Mouse (Mus musculus): Measurements from ENCODE around the gene Fars2.
"Not testable (repeated sequence)": the region's sequence is repeated elsewhere in the genome, so short reads cannot be mapped to it uniquely, and the experiment has no call there.

Fars2 gene

DNA sequence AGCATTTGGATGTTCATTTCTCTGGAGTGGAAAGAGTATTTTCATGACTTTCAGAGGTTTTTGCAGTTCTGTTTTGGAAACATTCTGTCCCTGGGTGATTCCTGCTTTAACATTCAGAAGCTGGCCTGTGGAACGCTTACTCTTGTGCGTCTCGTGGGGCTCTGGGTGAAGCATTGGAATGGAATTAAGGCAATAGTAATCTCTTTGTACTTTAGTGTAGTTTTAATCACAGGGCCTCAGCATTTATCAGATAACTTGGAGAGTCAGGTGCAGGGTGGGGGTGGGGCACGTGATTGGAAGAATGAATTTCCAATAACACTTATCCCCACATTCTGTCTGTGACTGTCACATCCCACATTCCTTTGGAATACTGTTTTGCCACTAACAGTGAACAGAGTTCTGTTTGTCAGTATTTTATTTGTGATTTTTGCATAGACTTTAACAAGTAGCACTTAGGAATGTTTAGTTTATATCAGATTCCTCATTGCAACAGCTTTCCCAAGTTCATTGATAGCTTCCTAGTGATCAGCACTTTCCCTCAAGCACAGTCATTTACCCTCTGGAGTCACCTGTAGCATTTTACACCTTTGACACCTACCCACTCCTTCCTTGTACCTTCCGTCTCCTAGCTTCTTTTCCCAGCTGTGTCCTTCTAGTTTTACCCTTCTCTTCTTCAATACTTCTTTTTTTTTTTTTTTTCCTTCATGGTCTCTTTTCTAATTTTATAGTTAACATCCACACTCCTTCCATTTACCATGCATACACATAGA lies 23.2 kb downstream of the Fars2 start:
- DNase-seq (ENCODE audit: low read depth, low spot score), result no peak

DNA sequence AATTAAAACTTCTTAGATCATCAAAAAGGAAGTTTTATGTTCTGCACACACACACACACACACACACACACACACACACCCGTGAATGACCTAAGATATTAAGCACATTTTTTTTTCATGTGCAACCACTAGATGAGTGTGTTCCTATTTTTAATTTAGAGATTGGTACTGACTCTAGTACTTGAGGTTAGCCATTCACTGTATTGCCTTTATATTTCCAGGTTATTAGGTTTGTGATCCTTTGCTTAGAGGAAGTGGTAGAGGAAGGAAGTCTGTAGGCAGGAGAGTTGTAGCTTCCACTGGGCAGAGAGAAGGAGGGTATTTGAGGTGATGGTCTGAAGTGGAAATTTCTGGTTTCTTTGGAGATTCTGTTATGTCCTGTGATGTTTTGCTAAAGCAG lies 28.4 kb downstream of the Fars2 start:
- DNase-seq (ENCODE audit: low read depth, low spot score), result no peak

- DNase-seq (ENCODE audit: low read depth, low spot score), result no peak
Observed at GRCm38 (mm10) chr13:36149175-36149939, 32.1 kb downstream of the Fars2 start.

- no peak for DNase-seq (ENCODE audit: low read depth, low spot score)
Observed at GRCm38 (mm10) chr13:36150272-36150671, 33.1 kb downstream of the Fars2 start.

GRCm38 (mm10) chr13:36152728-36153498 lies 35.7 kb downstream of the Fars2 start:
- no peak for DNase-seq (ENCODE audit: low read depth, low spot score)

- no peak for DNase-seq (ENCODE audit: low read depth, low spot score)
Observed at GRCm38 (mm10) chr13:36156340-36156931, 39.2 kb downstream of the Fars2 start.

GRCm38 (mm10) chr13:36163411-36163810 lies 46.2 kb downstream of the Fars2 start:
- no peak for DNase-seq (ENCODE audit: low read depth, low spot score)

GRCm38 (mm10) chr13:36163898-36164297 lies 46.7 kb downstream of the Fars2 start:
- DNase-seq (ENCODE audit: low read depth, low spot score), result no peak

GRCm38 (mm10) chr13:36172981-36173380 lies 55.8 kb downstream of the Fars2 start:
- DNase-seq (ENCODE audit: low read depth, low spot score), result not testable (repeated sequence)

- no peak for DNase-seq (ENCODE audit: low read depth, low spot score)
Observed at GRCm38 (mm10) chr13:36174101-36174500, 56.9 kb downstream of the Fars2 start.

GRCm38 (mm10) chr13:36174772-36175171 lies 57.6 kb downstream of the Fars2 start:
- no peak for DNase-seq (ENCODE audit: low read depth, low spot score)

DNA sequence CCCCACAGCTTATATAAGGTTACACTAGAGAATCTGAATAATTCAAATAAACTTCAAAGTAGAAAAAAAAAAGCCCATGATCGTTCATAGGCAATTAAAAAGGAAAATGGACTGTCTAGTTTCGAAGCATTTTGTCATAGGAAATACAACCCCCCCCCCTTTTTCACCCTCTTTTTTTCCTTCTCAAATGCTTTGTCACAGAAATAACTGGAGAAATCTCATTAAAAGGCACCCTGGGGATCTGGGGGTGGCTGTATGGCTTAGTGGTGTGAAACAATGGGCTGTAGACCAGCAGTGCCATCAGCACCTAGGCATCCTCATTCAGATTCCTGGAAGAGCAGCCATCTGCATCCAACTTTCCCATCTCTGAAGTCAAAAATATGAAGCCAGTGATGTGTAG lies 64.0 kb downstream of the Fars2 start:
- no peak for DNase-seq (ENCODE audit: low read depth, low spot score)

DNA sequence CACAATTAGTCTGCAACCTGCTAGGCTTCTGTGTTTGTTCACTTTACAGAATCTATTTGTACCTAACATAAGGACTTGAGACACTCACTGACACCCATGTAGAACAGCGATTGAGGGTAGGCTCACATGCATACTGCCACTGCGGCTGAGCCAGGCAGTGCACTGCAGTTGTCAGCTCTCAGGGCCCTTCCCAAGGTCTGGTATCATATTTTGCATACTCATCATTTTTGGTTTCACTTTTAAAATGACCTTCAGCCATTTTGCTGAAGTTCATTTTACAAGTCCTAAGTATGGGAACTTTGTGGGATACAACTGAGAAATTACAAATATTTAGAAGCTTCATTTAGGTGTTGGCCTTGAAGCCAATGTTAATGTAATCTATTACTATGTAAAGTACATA lies 73.4 kb downstream of the Fars2 start:
- no peak for DNase-seq (ENCODE audit: low read depth, low spot score)

DNA sequence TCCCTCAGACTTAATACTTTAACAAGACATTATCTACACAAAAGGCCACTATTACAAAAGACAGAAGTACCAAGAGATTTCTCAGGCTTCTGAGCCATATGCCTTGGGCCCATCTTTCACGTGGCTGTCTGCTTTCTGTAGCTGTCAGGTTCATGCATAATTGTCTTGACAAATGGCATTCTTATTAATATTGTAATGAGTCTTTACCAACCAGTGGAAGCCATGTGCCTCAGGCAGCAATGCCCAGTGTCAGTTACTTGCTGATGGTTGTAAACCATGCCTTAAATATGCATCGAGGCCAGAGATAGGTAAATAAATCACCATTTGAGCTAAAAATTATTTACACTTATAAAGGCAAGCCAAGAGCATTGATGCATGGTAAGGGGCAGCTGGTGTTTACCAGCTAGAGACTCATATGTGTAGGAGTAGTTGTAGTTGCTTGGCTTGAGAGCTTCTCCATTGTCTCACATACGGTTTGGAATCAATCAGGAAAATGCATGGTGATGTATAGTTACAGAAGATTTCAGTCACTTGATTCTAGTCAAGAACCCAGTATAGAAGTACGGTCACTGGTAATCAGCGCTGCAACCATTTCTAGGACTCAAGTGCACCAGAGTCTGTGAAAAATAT lies 76.4 kb downstream of the Fars2 start:
- no peak for DNase-seq (ENCODE audit: low read depth, low spot score)

- no peak for DNase-seq (ENCODE audit: low read depth, low spot score)
Observed at GRCm38 (mm10) chr13:36199288-36199687, 82.1 kb downstream of the Fars2 start.

DNA sequence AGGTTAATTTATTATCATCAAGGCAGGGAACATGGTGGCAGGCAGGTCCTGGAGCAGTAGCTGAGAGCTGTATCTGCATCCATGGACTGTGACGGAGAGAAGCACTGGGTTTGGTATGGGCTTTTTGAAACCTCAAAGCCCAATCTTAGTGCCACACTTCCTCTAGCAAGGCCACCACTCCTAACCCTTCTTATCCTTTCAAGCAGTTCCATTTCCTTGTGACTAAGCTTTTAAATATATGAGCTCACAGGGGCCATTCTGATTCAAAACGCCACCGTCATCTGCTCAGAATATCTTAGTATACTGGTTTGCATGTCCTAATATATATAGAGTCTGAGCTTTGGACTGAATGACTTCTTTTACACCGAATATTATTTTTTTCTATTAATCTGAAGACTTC lies 83.2 kb downstream of the Fars2 start:
- DNase-seq (ENCODE audit: low read depth, low spot score), result no peak

DNA sequence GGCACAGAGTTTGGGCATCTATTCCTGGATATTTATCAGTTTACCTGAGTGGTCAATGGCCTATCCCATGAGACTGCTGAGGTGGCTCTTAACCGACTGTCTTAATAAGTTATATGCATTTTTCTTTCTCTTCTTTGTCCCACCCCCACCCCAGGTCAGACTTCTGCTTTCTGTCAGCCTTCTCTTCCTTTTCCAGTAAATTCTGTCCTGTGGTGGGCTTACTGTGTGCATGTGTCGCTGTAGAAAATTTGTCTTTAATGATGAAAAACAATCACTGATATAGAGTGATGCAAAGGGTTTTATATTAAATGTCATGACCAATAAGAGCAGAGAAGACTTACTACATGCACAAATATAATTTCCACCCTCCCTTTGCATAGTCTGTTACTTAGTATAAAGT lies 85.3 kb downstream of the Fars2 start:
- DNase-seq (ENCODE audit: low read depth, low spot score), result no peak

DNA sequence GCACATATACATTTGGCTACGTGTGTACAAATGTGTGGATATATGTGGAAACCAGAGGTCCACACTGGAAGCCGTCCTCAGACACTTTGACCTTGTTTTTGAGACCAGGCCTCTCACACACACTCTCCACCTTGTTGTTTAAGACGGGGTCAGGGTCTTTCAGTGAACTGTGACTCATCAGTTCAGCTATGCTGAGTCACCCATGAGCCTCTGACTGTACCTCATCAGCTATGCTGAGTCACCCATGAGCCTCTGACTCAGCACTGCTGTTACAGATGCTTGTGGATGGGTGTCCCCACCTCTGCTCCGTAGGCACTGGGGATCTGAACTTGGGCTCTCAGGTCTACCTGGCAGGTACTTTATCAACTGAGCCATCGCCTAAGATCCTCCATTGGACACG lies 85.8 kb downstream of the Fars2 start:
- no peak for DNase-seq (ENCODE audit: low read depth, low spot score)

GRCm38 (mm10) chr13:36204320-36204719 lies 87.1 kb downstream of the Fars2 start:
- no peak for DNase-seq (ENCODE audit: low read depth, low spot score)

- no peak for DNase-seq (ENCODE audit: low read depth, low spot score)
Observed at GRCm38 (mm10) chr13:36210965-36211364, 93.8 kb downstream of the Fars2 start.

DNA sequence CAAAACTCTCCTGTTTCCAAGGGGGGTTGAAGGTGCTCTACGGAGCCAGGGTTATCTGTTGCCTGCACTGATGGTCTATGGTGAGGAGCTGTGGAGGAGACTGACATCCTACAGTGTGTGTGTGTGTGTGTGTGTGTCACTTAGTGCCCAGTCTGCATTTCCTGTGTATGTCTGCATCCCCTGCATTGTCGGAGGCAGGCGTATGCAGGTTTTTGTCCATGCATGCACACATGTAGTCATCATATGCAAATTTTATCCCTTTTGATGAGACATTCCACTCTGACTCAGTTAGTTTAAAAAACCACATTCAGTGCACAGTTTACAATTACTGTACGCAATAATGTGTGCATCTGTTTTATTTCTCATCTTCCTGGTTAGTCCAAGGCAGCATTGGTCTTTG lies 96.8 kb downstream of the Fars2 start:
- no peak for DNase-seq (ENCODE audit: low read depth, low spot score)
